Mouse (Mus musculus) liver, postnatal 0 days (tissue): ENCODE data around the gene Ifng. TPM values are rescaled to one million over a fixed set of nuclear protein-coding genes. Genes with fewer than 3 reads are reported as not detected.

ENCODE experiments used
- ATAC-seq: fragments of 200-750 bp; cut with Nextera tagmentation; 2 replicates; pipeline ENCODE4 v1.8.0; 2017; ENCODE audit warnings: mild to moderate bottlenecking, moderate library complexity
- DNase-seq: peaks from one replicate; pipeline ENCODE4 v3.0.0-alpha.2; 2016
- H3K27ac ChIP-seq: fragments of 300-500 bp; sonication (generic); 2 replicates; pipeline ENCODE4 v1.5.1; 2014; ENCODE audit warnings: antibody characterized with exemption, moderate library complexity, mild to moderate bottlenecking, low read depth
- H3K27me3 ChIP-seq: fragments of 300-500 bp; sonication (generic); 2 replicates; pipeline ENCODE4 v1.6.1; 2014; ENCODE audit warnings: low read length, control low read depth, mixed read lengths; ENCODE audit not compliant: insufficient read depth
- H3K36me3 ChIP-seq: fragments of 300-500 bp; sonication (generic); replicated peaks from 2 replicates; pipeline ENCODE4 v1.6.1; 2014; ENCODE audit warnings: mild to moderate bottlenecking, control low read depth, low read length, moderate library complexity, mixed read lengths; ENCODE audit not compliant: insufficient read depth
- H3K4me1 ChIP-seq: fragments of 300-500 bp; sonication (generic); 2 replicates; pipeline ENCODE4 v1.6.1; 2014; ENCODE audit warnings: antibody characterized with exemption, mild to moderate bottlenecking, control low read depth; ENCODE audit not compliant: insufficient read depth
- H3K4me2 ChIP-seq: fragments of 300-500 bp; sonication (generic); 2 replicates; pipeline ENCODE4 v1.6.1; 2014; ENCODE audit warnings: low read depth, mild to moderate bottlenecking, low read length, moderate library complexity, mixed read lengths
- H3K4me3 ChIP-seq: fragments of 300-500 bp; sonication (generic); 2 replicates; pipeline ENCODE4 v1.5.1; 2014; ENCODE audit warnings: low read depth, low read length
- H3K9ac ChIP-seq: fragments of 300-500 bp; sonication (generic); replicated peaks from 2 replicates; pipeline ENCODE4 v1.6.1; 2014; ENCODE audit warnings: mild to moderate bottlenecking, moderate library complexity
- H3K9me3 ChIP-seq: fragments of 300-500 bp; sonication (generic); 2 replicates; pipeline ENCODE4 v1.6.1; 2016; ENCODE audit warnings: mild to moderate bottlenecking, control low read depth, low read length, mixed read lengths
- CTCF ChIP-seq: sonication (generic); IDR thresholded peaks from 2 replicates; pipeline ENCODE4 v1.5.1; 2016; ENCODE audit warnings: antibody characterized with exemption, low read depth
- EP300 ChIP-seq: IDR thresholded peaks from 2 replicates; pipeline ENCODE4 v1.6.1; 2016; ENCODE audit warnings: antibody characterized with exemption, low read depth, mild to moderate bottlenecking
- WGBS: fragments of 180-500 bp; shearing (Covaris S2); extraction: QIAGEN DNeasy Blood & Tissue Kit; methylation state at CpG from one replicate; pipeline ENCODE4 v1.1.7; 2014; ENCODE audit not compliant: insufficient replicate concordance; 5-methylcytosine and 5-hydroxymethylcytosine counted together
- polyA plus RNA-seq: library from polyadenylated mRNA; unstranded; fragments of >200 nt; fragmentation: Nextera tagmentation; extraction: Ambion mirVana; gene quantifications from 2 replicates; pipeline ENCODE4 v1.2.1, GENCODE M21; 2015

The Ifng gene
- polyA plus RNA-seq, 1 experiment from 2014 or later, result not detected

GRCm38 (mm10) chr10:118476696-118477095 lies 35.9 kb downstream of the Ifng start:
- Histone ChIP-seq H3K27ac (no peak overlapping the region), H3K9me3 (no peaks in the 10 kb centered on the region), H3K9ac (no peak overlapping the region), H3K4me1 (no peaks in the 10 kb centered on the region), H3K27me3 (no peaks in the 10 kb centered on the region), H3K4me2 (no peak overlapping the region), H3K36me3 (no peaks in the 10 kb centered on the region), H3K4me3 (no peak overlapping the region)
- TF ChIP-seq EP300, result no peak
- TF ChIP-seq CTCF, result no peak
- no peak for ATAC-seq
- no peak for DNase-seq
- 65% methylated on average over 2 of the region's 2 CpGs for WGBS

GRCm38 (mm10) chr10:118477297-118477696 lies 36.5 kb downstream of the Ifng start:
- Histone ChIP-seq H3K4me2 (no peak overlapping the region), H3K27ac (no peak overlapping the region), H3K4me1 (no peaks in the 10 kb centered on the region), H3K9ac (no peak overlapping the region), H3K36me3 (no peaks in the 10 kb centered on the region), H3K9me3 (no peaks in the 10 kb centered on the region), H3K27me3 (no peaks in the 10 kb centered on the region), H3K4me3 (no peak overlapping the region)
- 34% methylated on average over 2 of the region's 2 CpGs for WGBS
- TF ChIP-seq EP300 (no peak), CTCF (no peak)
- no peak for ATAC-seq
- DNase-seq, result no peak

GRCm38 (mm10) chr10:118479244-118479643 lies 38.4 kb downstream of the Ifng start:
- H3K27ac ChIP-seq, result no peak overlapping the region
- WGBS, result 62% methylated on average over 4 of the region's 4 CpGs
- TF ChIP-seq EP300 (no peak), CTCF (no peak)
- H3K36me3 ChIP-seq, result no peaks in the 10 kb centered on the region
- H3K4me1 ChIP-seq, result no peaks in the 10 kb centered on the region
- ATAC-seq (no peak), DNase-seq (no peak)
- H3K9me3 ChIP-seq, result no peaks in the 10 kb centered on the region
- H3K27me3 ChIP-seq, result no peaks in the 10 kb centered on the region
- H3K4me2 ChIP-seq, result no peak overlapping the region
- no peak overlapping the region for H3K4me3 ChIP-seq
- H3K9ac ChIP-seq, result no peak overlapping the region

GRCm38 (mm10) chr10:118480118-118480517 lies 39.3 kb downstream of the Ifng start:
- H3K4me1 ChIP-seq, result no peaks in the 10 kb centered on the region
- ATAC-seq, result no peak
- TF ChIP-seq EP300, result no peak
- no peak for TF ChIP-seq CTCF
- H3K4me2 ChIP-seq, result no peak overlapping the region
- no peaks in the 10 kb centered on the region for H3K36me3 ChIP-seq
- H3K9ac ChIP-seq, result no peak overlapping the region
- no peak overlapping the region for H3K27ac ChIP-seq
- no peaks in the 10 kb centered on the region for H3K27me3 ChIP-seq
- DNase-seq, result no peak
- H3K4me3 ChIP-seq, result no peak overlapping the region
- WGBS, result 92% methylated on average over 5 of the region's 5 CpGs
- no peaks in the 10 kb centered on the region for H3K9me3 ChIP-seq

GRCm38 (mm10) chr10:118480793-118481192 lies 39.9 kb downstream of the Ifng start:
- no peaks in the 10 kb centered on the region for H3K36me3 ChIP-seq
- 37% methylated on average over 7 of the region's 7 CpGs for WGBS
- H3K27ac ChIP-seq, result no peak overlapping the region
- ATAC-seq, result no peak
- H3K9ac ChIP-seq, result no peak overlapping the region
- H3K4me1 ChIP-seq, result no peaks in the 10 kb centered on the region
- no peaks in the 10 kb centered on the region for H3K27me3 ChIP-seq
- no peak overlapping the region for H3K4me2 ChIP-seq
- DNase-seq, result no peak
- H3K9me3 ChIP-seq, result no peaks in the 10 kb centered on the region
- no peak overlapping the region for H3K4me3 ChIP-seq
- TF ChIP-seq EP300 (no peak), CTCF (no peak)

GRCm38 (mm10) chr10:118494109-118494508 lies 53.3 kb downstream of the Ifng start:
- no peaks in the 10 kb centered on the region for H3K27me3 ChIP-seq
- 73% methylated on average over 1 of the region's 1 CpGs for WGBS
- H3K4me1 ChIP-seq, result no peaks in the 10 kb centered on the region
- no peak for TF ChIP-seq CTCF
- TF ChIP-seq EP300, result no peak
- no peak for ATAC-seq
- H3K4me2 ChIP-seq, result no peak overlapping the region
- no peak overlapping the region for H3K4me3 ChIP-seq
- H3K27ac ChIP-seq, result no peak overlapping the region
- no peak overlapping the region for H3K9ac ChIP-seq
- no peak for DNase-seq
- H3K9me3 ChIP-seq, result no peaks in the 10 kb centered on the region
- H3K36me3 ChIP-seq, result no peaks in the 10 kb centered on the region

GRCm38 (mm10) chr10:118495362-118495761 lies 54.5 kb downstream of the Ifng start:
- Histone ChIP-seq H3K4me2 (no peak overlapping the region), H3K4me3 (no peak overlapping the region), H3K36me3 (no peaks in the 10 kb centered on the region), H3K27me3 (no peaks in the 10 kb centered on the region), H3K4me1 (no peaks in the 10 kb centered on the region), H3K9me3 (no peaks in the 10 kb centered on the region), H3K27ac (no peak overlapping the region), H3K9ac (no peak overlapping the region)
- DNase-seq (no peak), ATAC-seq (no peak)
- no peak for TF ChIP-seq CTCF
- no peak for TF ChIP-seq EP300
- WGBS, result 69% methylated on average over 1 of the region's 1 CpGs

Other genes with a start within 250 kb of the Ifng start
- not detected in 2 replicates for gene Il22, start 236.1 kb upstream of the Ifng start, polyA plus RNA-seq
- not detected in 2 replicates for gene Gm32717, start 200.3 kb upstream of the Ifng start, polyA plus RNA-seq
- not detected in 2 replicates for gene Gm32802, start 182.4 kb upstream of the Ifng start, polyA plus RNA-seq
- not detected in 2 replicates for gene Iltifb, start 146.0 kb upstream of the Ifng start, polyA plus RNA-seq
- not detected in 2 replicates for gene Gm9040, start 114.1 kb upstream of the Ifng start, polyA plus RNA-seq
- gene Gm9044, start 108.6 kb upstream of the Ifng start, polyA plus RNA-seq, result not detected in 2 replicates
- gene Gm9045, start 103.2 kb upstream of the Ifng start, polyA plus RNA-seq, result not detected in 2 replicates
- not detected in 2 replicates for gene Gm9046, start 97.8 kb upstream of the Ifng start, polyA plus RNA-seq
- gene Gm9048, start 92.4 kb upstream of the Ifng start, polyA plus RNA-seq, result not detected in 2 replicates
- not detected in 2 replicates for gene Gm9049, start 86.9 kb upstream of the Ifng start, polyA plus RNA-seq